Mouse (Mus musculus) CD8-positive naive resting alpha-beta T cell, adult 2 months (primary cell): ENCODE data around the gene Cacnb3.

Experiments used
- DNase-seq, 2 experiments: peaks; one replicate each; pipeline ENCODE4 v3.0.0; 2022; ENCODE audit warnings: low read depth in 2 of 2, low spot score in 2 of 2

Gene Cacnb3

DNA sequence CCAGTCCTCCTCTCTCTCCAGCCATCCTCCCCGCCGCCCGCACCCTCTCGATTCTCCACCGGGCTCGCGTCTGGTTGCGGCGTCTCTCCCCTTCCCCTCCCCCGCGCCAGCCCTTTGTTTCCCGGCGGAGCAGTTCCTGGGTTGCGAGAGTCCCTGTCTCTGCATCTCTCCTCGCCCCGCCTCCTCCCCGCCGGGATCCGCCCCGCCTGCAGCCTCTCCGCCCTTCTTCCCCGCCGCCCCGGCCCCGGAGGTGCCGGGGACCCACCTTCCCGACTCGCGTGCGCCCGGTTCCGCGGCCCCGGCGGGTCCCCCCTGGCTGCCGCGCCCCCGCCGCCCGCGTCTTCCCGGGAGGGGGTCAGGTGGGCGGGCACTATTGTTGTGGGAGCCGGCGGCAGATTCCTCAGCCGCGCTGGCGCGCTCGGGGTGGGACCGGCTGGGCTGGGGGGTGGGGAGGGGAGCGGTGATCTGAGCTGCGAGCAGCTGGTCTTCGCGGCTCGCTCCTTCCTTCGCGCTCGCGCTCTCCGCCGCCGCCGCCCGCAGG, 4.0 kb downstream of the Cacnb3 start:
- DNase-seq: peak in 1 of 2 experiments; percentile 25

DNA sequence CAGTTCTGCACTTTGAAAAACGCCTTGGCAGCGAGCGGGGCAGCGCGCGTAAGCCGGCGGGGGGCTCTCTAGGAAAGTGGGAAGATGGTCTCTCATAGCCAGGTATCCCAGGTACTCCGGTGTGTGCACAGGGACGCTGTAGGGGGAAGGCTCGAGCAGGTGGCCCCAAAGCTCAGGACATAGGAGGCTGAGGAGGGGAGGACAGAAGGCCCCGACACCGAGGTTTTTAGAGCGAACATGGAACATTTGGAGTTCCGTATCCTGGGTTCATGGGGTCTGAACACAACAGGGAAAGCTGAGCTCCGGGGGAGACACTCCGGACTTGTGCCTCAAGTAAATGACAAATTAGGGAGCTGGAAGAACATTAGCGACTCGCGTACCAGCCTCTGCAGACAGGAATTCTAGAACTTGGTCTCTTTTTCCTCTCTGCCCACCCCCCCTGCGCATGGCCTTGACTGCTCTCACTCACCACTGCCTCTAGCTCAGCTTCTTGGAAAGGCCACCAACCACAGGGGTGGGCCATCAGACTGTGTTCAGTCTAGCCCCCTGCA, 4.7 kb downstream of the Cacnb3 start:
- no peak for DNase-seq

- no peak for DNase-seq
Observed at GRCm38 (mm10) chr15:98636517-98636916, 5.9 kb downstream of the Cacnb3 start.

GRCm38 (mm10) chr15:98637155-98637554, 6.5 kb downstream of the Cacnb3 start:
- no peak for DNase-seq

GRCm38 (mm10) chr15:98640157-98640556, 9.5 kb downstream of the Cacnb3 start:
- no peak for DNase-seq

- no peak for DNase-seq
Observed at GRCm38 (mm10) chr15:98644406-98644805, 13.8 kb downstream of the Cacnb3 start.

DNA sequence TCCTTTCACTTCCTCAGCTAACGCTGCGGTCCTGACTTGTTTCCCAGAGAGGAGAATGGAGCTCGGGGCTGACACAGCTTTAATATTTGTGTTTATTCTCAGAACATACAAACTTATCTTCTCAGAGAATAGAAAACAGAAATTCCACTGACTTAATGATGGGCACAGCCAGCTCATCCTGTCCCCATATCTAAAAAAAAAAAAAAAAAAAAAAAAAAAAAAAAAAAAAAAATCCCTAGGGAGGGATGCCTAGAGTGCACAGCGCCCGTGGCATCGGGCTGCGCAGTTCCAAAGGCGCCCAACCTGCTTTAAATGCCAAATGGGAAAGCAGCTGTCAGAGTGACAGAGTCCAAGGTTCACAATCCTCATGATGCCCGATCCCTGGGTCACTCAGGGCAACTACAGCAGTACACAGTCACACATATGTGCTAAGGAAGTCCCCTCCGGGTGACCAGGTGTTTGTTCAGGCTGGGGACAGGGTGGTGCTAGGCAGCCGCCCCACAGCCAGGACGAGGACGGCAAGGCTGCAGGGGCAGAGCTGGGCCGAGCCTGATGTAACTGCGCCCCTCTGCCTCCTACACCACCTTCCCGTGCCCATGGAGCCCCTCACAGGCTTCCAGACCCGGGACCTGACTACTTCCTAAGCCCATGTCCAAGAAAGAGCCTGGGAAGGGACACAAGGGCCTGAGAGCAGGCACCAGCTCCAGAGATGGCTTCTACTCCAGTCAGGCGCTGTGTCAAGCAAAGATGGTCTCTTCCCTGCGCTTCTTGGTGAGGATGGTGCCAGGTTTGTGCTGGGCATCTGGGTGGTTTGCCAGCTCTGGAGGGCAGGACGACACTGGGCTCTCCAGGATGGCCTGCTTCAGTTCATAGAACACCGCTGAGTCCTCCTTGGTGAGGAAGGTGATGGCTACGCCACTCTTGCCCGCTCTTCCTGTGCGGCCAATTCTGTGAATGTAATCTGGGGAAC, 14.7 kb downstream of the Cacnb3 start:
- DNase-seq: no peak

DNA sequence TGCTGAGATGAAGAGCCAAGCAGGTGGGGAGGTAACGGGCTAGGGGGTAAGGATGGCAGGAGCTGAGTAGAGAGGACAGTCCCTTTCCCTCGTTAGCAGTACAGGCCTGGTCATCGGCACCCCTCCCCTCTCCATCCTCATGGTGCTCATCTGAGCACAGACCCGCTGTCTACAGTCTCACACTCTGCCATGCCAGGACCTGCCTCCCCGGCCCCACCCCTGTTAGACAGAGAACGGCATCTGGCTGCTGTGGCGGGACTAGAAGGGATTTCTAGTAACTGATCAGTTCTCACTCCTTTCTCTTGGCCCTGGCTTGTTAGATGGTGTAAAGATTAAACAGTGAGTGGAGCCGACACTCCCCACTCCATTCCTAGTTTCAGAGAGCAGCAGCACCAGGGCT, 16.1 kb downstream of the Cacnb3 start:
- no peak for DNase-seq

GRCm38 (mm10) chr15:98647308-98647707, 16.7 kb downstream of the Cacnb3 start:
- no peak for DNase-seq

GRCm38 (mm10) chr15:98648071-98648470, 17.4 kb downstream of the Cacnb3 start:
- DNase-seq: no peak

GRCm38 (mm10) chr15:98651431-98651830, 20.8 kb downstream of the Cacnb3 start:
- DNase-seq: no peak

GRCm38 (mm10) chr15:98652174-98652573, 21.5 kb downstream of the Cacnb3 start:
- no peak for DNase-seq

- DNase-seq: no peak
Observed at GRCm38 (mm10) chr15:98656982-98657751, 26.5 kb downstream of the Cacnb3 start.

GRCm38 (mm10) chr15:98662198-98662566, 31.5 kb downstream of the Cacnb3 start:
- DNase-seq: no peak

DNA sequence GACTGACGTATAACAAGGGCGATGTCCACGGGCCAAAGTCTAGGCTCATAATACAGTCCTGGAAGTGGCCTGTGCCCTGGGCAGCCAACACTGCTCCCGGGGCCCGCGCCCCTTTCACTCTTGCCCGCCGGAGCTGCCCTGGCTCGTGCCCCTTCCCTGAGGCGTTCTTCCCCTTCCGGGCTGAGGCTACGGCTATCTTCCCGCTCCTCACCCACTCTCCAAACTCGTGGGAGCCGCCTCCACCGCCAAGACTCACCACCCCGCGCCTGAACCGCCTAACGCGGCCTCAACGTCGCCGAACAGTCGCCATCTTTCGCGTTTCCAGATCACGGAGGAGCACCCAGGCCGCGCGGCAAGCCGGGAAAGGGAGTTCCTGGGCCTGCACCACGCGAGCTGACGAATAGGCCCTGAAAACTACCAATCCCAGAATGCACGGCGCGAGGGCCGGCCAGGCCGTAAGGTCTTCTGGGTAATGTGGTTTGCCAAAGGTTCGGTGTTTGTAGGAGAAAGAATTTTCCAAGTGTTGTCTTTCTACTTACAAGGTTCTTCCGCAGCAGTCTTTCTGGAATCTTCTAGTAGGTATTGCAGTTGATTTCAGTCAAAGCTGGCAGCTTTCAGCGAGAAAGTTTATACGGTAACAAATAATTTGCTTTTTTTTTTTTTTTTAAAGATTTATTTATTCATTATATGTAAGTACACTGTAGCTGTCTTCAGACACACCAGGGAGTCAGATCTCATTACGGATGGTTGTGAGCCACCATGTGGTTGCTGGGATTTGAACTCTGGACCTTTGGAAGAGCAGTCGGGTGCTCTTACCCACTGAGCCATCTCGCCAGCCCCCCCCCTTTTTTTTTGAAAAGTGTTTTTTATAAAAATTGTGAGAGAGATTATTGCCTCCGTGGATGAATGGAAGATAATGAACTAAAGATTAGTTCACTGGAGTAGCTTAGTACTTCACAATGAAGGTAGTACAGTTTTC, 32.2 kb downstream of the Cacnb3 start, which contains the start of gene Ddx23:
TSS of gene Ddx23 (minus strand) at position 328 of the 979 bp plus-strand sequence.
- peak; percentile 88 to 92 for DNase-seq

- DNase-seq: no peak
Observed at GRCm38 (mm10) chr15:98664042-98664907, 33.6 kb downstream of the Cacnb3 start.

GRCm38 (mm10) chr15:98672592-98672991, 42.0 kb downstream of the Cacnb3 start:
- DNase-seq: no peak

- no peak for DNase-seq
Observed at GRCm38 (mm10) chr15:98673732-98674131, 43.1 kb downstream of the Cacnb3 start.

- DNase-seq: no peak
Observed at GRCm38 (mm10) chr15:98674284-98674993, 43.8 kb downstream of the Cacnb3 start.
